Mouse (Mus musculus) MN1 (cell line): Measurements from ENCODE around the gene Cyb5rl.
A peak's percentile ranks its signal among the peaks of the same experiment; 100 is the strongest.
"Not testable (repeated sequence)": the region's sequence is repeated elsewhere in the genome, so short reads cannot be mapped to it uniquely, and the experiment has no call there.

ENCODE experiments used
- DNase-seq: peaks from one replicate; pipeline ENCODE4 v3.0.0-alpha.2; 2016; ENCODE audit warnings: low spot score

Gene Cyb5rl

DNA sequence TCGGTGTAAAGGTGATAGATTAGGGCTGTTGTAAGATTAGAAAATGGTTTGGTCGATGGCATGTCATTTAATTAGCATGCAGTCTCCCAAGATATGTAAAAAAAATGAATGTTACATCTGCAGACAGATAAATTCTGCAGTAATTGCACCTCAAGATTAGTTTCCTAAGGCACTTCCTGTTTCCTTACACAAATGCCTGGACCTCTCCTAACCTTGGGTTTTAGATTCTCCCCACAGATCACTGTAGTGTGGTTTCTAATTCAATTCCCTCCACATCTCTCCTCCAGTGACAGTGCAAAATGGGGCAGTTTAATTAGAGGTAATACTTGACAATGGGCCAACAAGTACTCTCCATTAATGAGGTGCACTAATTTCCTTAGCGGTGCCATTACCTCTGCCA lies 3.6 kb upstream of the Cyb5rl start:
- peak; percentile 29 for DNase-seq

DNA sequence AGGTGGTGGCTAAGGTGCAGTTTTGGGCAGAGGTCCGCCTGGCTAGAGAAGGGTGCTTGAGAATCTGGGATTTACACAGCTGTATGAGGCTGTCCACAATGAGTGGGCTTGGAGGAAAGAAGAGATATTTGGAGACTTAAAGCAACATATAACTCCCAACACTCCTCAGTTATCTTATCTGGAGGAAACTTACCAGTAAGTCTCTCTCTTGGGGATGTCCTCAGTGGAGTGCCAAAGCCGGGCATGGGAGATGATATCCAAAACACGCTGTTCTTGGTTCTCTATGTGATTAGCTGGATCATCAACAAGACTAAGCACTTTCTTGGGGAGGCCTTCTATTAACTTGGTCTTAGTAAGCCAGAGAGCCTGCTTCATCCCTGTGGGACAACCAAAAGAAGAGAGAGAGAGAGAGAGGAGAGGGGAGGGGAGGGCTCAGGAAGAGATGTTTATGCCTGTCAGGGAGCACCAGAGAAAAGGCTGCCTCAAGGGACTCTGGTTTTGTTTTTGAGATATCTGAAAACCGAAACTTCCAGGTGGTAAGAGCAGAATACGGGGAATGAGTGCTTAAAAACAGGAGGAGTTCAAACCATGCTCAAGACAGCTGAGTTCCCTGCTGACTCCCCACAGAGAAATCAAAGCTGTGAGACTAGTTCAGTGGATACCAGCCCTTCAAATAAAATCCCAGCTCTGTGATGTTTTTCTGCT lies 2.2 kb upstream of the Cyb5rl start:
- no peak for DNase-seq

DNA sequence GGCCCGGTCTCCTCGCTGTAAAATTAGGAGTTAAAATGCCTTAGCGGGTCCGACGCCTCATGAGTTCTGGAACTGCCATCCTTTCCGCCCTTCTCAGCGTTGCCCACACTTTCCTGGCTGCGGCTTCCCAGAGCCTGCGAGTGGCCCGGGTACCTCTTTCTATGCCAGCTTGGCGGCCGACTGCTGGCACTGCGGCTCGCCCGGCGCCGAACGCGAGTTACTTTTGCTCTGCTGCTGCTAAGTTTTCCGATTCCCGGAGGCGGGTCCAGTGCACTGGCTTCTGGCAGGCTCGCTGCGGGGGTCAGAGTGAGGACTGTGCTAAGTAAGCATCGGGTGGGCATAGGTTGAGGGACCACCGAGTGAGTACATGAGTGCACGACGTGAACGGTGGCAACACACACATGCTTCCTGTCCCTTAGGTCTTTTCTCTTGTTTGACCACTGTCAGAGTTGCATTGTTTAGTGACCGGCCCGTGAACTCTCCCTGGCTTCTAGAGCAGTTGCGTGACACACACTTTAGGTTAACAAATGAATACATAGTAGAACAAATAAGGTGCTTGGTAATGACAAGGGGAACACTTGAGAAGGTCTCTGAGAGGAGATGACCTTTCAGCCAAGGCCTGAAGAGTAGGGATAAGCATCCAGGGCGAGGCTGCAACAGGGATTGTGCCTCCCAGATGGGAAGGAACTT lies 508 bp downstream of the Cyb5rl start:
- peak; percentile 13 for DNase-seq

DNA sequence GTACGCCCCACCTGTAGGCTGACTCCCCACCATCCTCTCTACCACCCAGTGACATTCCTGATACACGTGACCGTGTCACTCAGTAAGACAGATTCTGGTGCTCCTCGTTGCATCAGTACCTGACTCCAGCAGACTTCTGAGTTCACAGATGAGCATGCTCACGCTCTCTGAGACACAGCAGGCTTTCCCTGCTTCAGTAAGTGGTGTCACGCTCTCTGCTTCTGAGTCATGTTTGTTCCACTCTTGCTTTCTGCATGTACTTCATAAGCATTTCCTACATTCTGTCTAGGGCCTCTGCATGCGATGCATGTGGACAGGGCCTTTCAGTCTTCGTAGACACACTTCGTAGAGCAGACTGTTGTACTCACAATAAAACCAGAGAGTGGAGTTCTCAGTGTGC lies 5.6 kb downstream of the Cyb5rl start:
- no peak for DNase-seq

DNA sequence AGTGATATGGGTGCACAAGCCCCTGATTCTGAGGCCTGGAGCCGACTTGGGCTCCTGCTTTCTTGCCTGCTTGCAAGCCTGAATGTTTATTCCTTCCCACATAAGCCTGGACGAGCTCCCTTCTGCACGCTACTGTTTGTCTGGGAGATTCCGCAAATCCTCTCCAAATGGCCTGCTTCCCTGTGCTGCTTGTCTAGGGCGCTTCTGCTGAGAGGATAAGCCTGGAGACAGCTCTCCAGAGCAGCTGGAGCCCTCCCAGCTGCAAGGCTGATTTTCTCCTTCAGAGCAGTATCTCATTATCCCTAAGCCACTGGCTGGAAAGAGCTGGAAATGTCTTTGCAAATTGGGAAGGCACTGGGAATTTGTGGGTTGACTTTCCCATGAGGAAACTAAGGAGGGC lies 8.7 kb downstream of the Cyb5rl start:
- DNase-seq: no peak

DNA sequence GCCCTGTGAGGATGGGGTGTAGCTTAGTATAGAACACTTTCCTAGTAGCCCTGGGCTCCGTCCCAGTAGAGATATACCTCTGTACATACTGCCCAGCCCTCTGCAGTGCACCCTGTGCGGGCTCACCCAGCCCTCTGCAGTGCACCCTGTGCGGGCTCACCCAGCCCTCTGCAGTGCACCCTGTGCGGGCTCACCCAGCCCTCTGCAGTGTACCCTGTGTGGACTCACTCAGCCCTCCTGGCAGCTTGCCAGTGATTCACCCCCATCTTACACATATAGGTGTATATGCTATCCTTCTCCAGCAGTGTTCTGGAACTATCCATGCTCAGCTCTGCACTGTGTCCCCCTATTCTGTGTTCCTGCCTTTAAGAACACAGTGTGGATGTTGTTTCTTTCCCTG lies 12.1 kb downstream of the Cyb5rl start:
- no peak for DNase-seq

DNA sequence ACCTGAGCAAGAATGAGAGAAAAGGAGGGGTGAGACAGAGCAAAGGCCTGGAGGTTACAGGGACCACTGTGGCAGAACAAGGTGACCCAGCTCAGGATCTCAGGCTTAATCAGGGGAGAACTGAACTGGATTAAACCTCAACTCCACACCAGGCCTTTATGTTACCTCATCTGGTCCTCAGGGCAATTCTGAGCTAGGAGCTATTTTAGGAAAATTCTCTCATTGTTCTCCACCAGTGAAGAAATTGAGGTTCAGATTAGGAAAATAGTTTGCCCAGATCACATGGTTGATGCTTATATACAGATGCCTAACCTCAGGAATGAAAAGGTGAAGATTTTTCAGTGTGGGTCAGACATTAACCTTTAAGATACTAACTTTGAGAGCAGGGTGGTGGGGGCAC lies 12.9 kb downstream of the Cyb5rl start:
- no peak for DNase-seq

DNA sequence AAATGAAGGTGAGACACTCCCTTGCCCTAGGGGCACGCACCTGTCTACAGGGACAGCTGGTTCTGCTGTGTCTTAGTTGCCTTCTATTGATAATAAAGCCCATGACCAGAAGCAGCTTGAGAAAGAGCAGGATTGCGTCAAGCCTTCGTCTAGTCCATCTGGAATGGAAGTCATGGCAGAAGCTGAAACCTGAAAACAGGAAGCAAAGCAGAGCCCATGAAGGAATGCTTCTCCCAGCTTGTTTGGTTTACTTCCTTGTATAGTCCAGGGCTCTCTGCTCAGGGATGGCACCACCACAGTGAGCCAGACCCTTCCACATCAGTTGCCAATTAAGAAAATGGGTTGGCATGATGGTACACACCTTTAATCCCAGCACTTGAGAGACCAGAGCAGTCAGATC lies 15.4 kb downstream of the Cyb5rl start:
- no peak for DNase-seq

DNA sequence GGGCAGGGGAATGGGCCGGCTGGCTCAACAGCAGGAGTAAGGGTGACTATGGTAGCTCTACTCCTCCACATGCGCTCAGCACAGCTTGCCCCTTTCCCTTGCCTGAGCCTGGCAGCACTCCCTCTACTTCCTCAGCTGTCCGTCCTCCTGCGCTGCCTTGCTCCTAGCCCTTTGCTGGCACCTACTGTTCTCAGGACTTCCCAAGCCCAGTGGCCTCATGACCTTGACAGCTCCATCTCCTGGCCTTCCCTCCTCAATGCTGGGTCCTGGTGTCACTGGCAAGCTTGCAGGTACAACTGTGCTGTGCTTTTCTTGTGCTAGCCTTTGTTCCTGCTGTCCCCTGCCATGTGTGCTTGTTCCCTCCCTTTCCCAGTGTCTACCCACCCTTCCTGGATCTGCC lies 16.3 kb downstream of the Cyb5rl start:
- DNase-seq: no peak

DNA sequence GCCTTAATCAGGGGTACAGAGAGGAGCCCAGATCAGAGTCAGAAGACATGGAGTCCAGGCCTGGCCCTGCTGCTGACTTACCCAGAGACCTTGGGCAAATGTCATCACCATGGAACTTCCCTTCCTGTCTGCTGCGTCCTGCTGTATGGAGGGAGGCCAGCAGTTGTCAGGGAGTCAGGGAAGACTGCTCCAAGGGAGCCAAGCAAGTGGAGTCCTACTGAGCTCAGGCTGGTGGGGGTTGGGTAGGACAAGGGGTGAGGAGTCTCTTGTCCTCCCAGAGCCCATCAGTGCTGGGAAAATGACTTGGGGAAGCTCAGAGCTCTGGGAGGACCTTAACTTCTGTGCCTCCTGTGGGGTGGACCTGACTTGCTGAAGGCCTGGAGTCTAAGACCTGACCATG lies 17.6 kb downstream of the Cyb5rl start:
- DNase-seq: no peak

DNA sequence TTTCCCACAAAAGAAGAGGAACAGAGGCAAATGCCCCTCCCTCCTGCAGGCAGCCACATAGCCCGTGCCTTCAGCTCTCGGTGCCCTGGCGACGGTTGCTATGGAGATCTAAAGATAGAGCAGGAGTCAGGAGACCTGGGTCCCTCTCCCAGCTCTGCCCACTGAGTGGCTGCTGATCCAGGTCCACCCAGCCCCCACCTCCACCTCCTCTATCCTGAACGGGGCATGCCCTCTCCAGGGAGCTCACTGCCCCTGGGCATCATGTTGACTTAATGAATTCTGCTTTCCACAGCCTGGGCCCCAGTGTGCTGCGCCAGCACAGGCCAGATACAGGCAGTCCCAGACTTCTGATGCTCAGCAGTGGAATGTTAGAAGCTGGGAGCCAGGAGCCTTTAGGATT lies 18.1 kb downstream of the Cyb5rl start:
- peak; percentile 85 for DNase-seq

DNA sequence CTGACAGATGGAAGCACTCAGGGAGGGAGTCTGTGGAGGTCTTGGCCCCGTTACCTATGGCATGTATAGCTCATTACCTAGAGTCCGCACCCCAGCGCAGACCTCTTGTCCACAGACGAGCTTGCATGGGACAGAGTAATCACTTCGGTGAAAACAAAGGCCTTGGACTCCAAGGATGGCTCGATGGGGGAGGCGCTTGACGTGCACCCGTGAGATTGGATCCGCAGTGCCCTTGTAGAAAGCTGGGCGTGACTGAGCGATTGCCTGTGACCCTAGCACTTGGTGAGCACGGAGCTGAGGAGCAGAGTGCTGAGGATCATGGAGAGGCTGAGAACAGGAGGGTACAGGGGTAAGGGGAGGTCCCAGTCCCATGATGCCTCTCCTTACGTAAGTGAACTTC lies 24.9 kb downstream of the Cyb5rl start:
- DNase-seq: no peak

DNA sequence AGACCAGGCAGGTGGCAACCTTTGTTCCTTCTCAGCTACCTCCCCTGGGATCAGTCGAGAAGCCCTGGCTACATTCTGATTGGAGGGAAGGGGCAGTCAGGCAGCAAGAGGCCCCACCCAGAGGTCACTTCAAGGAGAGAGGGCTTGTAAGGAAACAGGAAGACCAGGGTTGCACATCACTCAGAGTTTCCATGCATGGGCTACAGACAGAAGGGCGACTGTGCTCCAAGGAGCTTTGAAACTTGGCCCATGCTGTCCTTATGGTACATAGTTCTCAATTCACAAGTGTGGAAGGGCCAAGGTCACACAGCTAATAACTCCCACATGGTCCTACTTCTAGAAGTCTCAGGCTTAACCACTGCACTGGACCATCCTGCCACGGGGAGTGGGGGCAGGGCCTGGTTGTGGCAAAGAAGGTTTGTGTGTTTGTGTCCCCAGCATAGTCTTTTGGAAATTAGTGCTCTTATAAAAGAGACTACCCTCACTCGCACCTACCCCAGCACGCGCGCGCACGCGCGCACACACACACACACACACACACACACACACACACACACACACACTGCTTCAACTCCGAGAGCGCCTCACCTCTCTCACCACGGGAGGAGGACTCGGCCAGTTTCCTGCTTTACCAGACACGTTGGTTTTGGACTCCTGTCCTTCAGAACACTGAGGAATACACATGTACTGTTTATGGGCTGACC lies 27.8 kb downstream of the Cyb5rl start:
- no peak for DNase-seq

DNA sequence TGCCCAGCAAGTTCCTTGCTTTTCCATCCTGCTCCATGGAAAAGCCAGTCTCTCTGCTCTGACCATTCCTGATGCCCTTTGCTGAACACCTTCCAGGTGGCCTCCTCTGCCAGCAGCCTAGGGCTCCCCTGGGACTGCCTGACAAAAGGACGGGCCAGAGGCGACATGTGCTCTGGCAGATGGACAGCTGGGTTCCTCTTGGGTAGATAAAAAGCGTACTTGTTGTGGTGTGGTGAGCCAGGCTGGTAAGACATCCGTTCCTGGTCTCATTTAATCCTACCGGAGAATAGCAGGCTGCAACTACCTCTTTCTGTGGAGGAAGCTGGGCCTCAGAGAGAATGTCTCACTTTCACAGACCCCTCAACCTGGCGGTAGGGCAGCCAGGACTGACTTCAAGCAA lies 29.3 kb downstream of the Cyb5rl start:
- DNase-seq: peak; percentile 34

DNA sequence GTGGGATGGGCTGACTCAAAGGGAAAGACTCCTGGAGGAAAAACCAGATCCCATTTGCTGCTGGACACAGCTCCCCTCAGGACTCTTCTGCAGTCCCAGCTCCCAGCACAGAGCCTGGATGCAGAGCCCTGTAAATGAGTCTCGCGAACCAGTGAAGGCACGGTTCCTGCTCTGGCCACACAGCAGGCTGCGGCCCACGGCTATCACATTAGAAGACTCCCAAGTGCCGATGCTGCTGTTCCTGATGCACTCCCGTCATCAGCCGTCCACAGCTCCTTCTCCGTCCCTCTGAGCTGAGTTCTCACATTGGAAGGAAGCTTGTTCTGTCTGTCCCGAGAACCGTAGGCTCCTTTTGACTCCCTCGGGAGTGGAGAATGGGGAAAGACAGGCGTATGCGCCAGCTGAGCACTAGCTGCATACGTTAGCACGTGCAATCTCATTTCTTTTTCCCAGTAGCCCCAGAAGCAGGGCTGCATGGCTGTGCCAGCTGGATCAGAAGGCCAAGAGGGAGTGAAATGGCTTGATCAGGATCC lies 30.1 kb downstream of the Cyb5rl start, which contains the start of gene Cdcp2:
Cdcp2 (plus strand) TSS at position 51 of the 533 bp plus-strand sequence.
- DNase-seq: no peak

DNA sequence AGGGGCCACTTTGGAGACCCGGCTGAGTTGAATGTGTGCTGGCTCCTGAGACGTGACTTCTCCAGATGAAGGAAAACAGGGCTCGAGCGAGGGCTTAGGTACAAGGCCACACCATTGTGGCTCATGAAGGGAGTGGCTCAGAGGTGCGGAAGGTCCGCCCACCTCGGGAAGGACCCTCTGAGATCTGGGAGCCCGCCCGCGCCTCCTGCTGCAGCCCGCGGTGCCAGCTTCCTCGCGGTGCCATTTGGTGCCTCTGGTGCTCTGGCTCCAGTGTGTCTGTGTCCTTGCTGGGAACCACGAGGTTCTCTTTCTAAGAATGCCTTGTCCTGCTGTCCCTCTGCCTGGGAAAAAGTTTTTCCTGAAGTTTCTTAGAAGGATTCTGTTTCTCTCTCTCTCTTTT lies 31.1 kb downstream of the Cyb5rl start:
- DNase-seq: no peak

DNA sequence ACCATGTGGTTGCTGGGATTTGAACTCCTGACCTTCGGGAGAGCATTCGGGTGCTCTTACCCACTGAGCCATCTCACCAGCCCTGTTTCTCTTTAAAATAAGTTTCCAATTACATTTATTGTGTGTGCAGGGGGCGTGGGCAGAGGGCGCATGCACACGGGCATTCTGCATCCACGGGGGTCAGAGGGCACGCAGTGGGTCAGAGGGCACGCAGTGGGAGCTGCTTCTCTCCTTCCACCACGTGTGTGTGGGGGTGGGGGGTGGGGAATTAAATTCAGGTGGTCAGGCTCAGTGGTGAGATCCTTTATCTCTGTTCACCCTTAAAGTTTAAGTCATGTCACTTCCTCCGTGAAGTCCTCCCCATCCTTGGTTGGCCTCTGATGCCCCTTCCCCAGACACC lies 31.6 kb downstream of the Cyb5rl start:
- no peak for DNase-seq

DNA sequence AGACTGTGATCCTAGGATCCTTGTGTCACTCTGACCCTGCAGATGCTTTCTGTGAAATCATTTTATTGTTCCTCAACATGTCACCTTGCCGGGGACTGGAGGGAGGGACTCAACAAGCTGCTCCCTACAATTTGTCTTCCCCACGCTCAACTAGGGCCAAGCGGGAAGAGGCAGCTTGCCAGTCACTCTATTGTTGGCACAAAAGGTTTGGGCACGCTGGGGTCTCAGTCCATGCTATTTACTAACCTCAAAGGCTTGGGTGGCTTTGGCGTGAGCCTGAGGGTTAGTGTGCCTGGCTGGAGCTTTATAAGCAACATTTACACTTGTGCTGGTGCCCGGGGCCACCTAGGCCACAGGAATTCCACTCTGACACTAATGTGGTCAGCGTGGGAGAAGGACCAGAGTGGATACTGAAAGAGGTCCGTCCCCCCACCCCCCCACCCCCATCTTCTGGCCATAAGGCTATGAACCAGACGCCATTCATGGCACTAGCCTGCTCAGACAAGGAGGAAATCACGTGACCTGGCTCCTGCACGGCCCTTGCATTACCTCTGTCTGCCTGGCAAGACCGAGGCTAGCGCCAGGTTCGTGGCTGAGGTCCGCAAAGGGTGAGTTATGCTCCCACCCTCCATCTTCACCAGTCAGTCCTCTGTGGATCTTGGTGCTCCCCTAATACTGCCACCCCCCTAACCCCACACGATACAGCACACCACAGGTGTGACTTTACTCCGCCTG lies 32.2 kb downstream of the Cyb5rl start:
- no peak for DNase-seq

DNA sequence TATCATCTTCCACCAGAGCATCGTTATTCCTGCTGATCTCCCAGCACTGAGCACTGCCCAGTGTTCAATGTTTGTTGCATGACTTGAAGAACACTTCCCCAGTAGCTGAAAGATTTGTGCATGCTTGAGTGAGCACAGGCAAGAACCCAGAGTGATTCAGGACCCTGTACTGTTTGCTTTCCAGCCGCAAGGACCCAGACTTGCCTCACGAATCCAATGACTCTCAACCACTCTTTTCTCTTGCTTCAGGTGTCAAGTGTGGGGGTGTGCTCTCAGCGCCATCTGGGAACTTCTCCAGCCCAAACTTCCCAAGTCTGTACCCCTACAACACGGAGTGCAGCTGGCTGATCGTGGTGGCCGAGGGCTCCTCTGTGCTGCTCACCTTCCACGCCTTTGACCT lies 35.4 kb downstream of the Cyb5rl start:
- DNase-seq: no peak

DNA sequence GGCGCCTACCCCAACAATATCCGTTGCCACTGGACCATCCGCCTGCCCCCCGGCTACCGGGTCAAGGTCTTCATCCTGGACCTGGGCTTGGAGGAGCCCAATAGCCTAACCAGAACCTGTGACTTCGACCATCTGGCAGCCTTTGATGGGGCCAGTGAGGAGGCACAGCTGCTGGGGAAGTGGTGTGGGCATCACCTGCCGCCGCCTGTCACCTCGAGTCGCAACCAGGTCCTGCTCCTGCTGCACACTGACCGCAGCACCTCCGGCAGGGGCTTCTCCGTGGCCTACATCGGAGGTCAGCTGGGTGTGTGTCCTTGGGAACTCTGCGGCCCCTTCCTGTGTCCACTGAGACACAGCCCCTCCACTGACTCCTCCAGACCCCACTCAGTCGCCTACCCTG lies 40.0 kb downstream of the Cyb5rl start:
- DNase-seq: no peak

DNA sequence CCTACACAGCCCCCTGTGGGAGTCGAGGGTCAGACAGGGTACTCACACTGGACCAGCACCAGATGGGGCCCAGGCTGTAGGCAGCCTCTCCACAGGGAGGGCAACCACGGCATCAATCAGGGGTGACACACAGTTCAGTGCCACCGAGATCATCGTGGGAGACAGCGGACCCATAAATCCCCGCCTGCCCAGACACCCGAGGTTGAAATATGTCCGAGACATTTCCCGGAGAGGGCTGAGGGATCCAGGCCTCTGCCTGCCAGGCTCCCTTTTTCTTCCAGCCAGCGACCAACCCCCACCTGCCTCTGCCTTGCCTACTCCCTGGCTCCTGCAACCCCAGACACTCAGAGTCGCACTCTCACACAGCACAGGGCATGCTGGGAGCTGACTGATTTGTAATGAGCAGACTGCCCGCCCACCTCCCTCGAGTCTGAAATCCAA lies 41.5 kb downstream of the Cyb5rl start:
- no peak for DNase-seq

DNA sequence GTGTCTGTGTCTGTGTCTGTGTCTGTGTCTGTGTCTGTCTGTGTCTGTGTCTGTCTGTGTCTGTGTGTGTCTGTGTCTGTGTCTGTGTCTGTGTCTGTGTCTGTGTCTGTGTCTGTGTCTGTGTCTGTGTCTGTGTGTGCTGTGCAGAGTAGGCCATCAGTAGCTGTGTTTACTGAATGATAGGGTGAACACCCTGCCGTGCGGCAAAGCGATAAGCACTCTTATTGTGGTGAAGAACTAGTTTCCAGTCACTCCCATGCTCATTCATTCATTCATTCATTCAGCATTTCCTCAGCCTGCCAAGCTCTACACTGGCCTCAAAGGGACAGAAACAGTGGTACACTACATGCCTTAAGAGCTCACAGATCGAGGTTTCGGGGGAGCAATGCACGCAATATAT lies 42.4 kb downstream of the Cyb5rl start:
- not testable (repeated sequence) for DNase-seq
